Mouse (Mus musculus): ENCODE results near the gene Prr13. TPM values are rescaled to one million over a fixed set of nuclear protein-coding genes. Genes with fewer than 3 reads are reported as not detected.

Gene Prr13
- total RNA-seq (2021): 10 to 100 TPM; 35.8 to 42.0 TPM

DNA sequence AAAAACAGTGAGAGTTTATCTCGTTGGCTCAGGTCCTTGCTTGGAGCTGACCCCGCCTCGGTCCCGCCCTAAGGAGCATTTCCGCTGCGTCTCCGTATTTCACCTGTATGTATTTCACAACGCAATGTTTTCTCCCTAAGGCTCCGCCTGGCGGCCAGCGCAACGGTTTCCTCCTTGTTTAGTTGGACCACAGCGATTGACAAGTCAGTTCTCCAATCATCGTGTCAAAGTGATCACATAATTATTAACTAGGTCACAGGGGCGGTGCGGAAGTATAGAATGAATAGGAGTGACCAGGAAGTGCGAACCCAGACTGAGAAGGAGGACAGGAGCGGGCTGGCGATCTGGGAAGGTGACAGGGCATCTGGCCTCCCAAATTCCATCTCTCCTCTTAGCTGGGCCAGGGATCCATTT, at the start of gene Prr13:
Prr13 (plus strand) TSS at position 125 of the 414 bp plus-strand sequence.
- intact Hi-C loops (cut with DNase I): no loop called here
- DNase-seq (ENCODE audit: low spot score in 2 of 2): peak; percentile 92 to 95

DNA sequence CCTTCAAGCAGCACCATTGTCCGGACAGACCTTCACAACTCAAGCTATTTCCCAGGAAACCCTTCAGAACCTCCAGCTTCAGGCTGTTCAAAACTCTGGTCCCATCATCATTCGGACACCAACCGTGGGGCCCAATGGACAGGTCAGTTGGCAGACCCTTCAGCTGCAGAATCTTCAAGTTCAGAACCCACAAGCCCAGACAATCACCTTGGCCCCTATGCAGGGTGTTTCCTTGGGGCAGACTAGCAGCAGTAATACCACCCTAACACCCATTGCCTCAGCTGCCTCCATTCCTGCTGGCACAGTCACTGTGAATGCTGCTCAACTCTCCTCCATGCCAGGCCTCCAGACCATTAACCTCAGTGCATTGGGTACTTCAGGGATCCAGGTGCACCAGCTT, 49.5 kb upstream of the Prr13 start:
- no peak for DNase-seq (ENCODE audit: low spot score in 2 of 2)
- intact Hi-C loops (cut with DNase I): no loop called here

DNA sequence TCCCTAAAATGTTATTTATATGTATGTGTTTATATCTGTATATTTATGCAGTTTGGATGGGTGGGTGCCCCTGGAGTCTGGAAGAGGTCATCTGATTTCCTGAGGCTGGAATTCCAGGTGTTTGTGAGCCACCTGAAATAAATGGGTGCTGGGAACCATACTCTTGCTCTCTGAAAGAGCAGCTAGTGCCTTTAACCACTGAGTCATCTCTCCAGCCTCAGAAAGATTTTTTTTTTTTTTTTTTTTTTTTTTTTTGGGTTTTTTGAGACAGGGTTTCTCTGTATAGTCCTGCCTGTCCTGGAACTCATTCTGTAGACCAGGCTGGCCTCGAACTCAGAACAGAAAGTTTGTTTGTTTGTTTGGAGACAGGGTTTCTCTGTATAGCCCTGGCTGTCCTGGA, 47.8 kb upstream of the Prr13 start:
- no peak for DNase-seq (ENCODE audit: low spot score in 2 of 2)
- intact Hi-C loops (cut with DNase I): no loop called here

DNA sequence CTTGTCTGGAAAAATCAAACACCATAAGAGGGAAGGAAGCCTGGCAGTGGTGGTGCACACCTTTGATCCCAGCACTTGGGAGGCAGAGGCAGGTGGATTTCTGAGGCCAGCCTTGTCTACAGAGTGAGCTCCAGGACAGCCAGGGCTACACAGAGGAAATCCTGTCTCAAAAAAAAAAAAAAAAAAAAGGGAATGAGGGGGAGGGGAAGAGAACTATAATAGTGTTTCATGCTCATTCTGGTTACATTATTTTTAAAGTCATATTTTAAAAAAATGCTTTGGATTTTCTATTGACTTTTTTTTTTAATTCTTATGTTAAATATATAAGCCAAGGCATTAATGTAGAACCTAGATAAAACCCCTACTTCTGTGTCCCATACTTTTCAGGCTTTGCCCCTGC, 45.1 kb upstream of the Prr13 start:
- intact Hi-C loops (cut with DNase I): no loop called here
- no peak for DNase-seq (ENCODE audit: low spot score in 2 of 2)

DNA sequence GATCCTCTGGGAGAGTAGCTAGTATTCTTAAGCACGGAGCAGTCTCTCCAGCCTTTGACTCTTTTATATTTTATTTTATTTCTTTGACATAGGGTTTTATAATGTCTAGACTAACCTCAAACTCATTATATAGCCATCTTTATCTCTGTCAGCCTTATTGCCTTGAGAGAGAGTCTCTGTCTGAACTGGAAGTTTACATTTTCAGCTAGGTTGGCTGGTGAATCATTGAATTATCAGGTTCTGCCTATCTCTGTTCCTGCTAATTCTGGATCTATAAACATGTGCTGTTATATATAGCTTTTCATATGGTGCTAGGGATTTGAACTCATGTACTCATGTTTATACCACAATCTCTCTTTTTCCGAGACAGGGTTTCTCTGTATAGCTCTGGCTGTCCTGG, 41.3 kb upstream of the Prr13 start:
- no peak for DNase-seq (ENCODE audit: low spot score in 2 of 2)
- intact Hi-C loops (cut with DNase I): no loop called here

DNA sequence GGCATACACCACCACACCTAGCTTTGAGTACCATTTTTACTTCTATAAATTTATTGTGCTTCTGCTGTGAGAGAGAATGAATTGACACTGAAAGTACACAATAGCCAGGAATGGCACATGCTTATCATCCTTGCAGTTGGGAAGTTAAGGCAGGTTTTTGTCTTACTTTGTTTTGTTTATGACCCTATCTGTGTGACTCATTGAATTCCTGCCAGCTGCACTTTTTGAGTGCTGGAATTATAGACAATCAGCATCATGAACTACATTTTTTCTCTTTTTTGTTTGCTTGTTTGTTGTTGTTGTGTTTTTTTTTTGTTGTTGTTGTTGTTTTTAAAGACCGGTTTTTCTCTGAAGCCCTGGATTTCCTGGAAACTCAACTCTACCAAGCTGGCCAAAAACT, 37.8 kb upstream of the Prr13 start:
- no peak for DNase-seq (ENCODE audit: low spot score in 2 of 2)
- intact Hi-C loops (cut with DNase I): loop anchor here (1.0 kb wide), 1 partner anchor 40 kb away; no protein-coding TSS in a partner anchor

DNA sequence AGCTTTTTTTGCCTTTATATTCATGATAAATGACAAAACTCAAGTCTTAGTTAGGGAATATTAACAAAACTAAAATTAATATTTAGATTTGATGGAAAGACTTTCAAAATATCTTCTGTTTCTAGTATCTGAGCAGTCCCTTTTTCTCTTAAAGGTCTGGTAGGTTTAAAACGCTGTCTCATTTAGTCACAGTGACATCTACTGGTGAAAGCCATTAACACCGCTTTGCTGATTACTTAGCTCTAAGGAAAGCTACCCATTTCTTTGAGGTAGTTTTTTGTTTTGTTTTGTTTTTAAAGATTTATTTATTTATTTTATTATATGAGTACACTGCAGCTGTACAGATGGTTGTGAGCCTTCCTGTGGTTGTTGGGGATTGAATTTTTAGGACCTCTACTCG, 37.4 kb upstream of the Prr13 start:
- intact Hi-C loops (cut with DNase I): loop anchor here (1.0 kb wide), 1 partner anchor 40 kb away; no protein-coding TSS in a partner anchor
- peak in 1 of 2 experiments; percentile 62 for DNase-seq (ENCODE audit: low spot score in 2 of 2)

DNA sequence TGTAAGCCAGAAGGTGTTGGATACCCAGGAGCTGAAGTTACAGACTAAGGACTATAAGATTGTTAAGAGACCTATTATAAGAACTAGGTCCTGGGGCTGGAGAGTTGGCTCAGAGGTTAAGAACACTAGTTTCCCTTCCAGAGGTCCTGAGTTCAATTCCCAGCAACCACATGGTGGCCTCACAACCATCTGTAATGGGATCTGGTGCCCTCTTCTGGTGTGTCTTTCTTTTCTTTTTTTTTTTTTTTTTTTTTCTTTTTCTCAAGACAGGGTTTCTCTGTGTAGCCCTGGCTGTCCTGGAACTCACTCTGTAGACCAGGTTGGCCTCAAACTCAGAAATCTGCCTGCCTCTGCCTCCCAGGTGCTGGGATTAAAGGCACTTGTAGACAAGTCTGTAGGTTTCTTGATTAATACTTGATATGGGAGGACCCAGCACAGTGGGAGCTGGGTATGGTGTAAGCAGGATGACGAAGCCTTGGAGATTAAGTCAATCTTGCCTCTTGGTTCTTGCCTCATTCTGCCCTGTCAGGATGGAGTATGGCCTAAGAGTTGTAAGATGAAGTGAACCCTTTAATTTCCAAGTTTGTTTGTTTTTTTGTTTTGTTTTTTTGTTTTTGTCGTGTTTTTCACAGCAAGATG, 35.1 kb upstream of the Prr13 start:
- intact Hi-C loops (cut with DNase I): no loop called here

DNA sequence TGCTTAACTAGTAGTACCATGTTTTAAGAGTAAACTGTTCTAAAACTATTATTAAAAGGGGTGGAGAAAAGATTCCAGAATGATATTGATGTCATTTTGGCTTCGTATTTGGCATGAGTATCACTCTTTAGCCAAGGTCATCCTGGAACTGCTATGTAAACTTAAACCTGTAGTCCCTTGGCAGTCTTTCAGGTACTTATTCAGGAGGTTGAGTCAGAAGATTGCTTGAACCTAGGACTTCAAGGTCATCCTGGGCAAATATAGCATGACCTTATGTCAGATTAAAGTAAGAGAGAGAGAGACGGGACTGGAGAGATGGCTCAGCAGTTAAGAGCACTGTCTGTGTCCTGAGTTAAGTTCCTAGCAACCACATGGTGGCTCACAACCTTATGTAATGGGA, 34.2 kb upstream of the Prr13 start:
- intact Hi-C loops (cut with DNase I): no loop called here
- no peak for DNase-seq (ENCODE audit: low spot score in 2 of 2)

More for the DNA sequence above, 35.1 kb upstream of the Prr13 start:
- no peak for DNase-seq (ENCODE audit: low spot score in 2 of 2)

DNA sequence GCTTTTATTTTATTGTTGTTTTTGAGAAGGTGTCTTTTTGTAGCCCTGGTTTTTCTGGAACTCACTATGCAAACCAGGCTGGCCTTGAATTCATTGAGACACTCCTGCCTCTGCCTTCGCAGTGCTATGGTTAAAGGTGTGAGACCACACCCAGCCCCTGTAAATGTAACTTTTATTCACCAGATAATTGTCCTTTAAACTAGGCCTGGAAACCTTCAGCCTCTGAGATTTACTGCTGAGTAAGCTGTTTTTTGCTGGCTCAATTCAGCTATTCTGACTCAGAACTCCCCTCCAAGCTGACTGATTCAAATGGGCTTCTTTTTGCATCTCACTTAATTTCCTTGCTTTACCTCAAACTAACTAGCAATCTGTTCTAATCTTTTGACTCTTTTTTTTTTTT, 31.9 kb upstream of the Prr13 start:
- intact Hi-C loops (cut with DNase I): no loop called here

DNA sequence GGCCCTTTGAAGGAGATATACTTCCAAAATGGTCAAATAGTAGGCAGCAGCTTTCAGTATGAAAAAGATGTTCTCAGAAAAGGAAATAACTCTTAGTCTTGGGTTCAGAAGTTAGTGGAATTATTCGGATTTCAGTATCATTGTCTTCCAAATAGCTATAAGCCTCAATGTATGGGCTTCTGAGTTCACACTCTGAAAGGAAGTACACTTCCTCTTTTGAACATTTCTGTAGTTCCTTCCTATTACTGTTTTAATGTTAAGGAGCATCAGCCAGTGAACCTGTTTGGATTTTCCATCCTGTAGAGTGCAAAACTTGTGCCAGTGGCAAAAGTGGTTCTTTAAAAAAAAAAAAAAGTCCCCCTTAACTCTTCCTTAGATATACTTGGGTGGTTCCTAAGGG, 26.8 kb upstream of the Prr13 start:
- no peak for DNase-seq (ENCODE audit: low spot score in 2 of 2)
- intact Hi-C loops (cut with DNase I): no loop called here

More for the DNA sequence above, 31.9 kb upstream of the Prr13 start:
- DNase-seq (ENCODE audit: low spot score in 2 of 2): no peak

DNA sequence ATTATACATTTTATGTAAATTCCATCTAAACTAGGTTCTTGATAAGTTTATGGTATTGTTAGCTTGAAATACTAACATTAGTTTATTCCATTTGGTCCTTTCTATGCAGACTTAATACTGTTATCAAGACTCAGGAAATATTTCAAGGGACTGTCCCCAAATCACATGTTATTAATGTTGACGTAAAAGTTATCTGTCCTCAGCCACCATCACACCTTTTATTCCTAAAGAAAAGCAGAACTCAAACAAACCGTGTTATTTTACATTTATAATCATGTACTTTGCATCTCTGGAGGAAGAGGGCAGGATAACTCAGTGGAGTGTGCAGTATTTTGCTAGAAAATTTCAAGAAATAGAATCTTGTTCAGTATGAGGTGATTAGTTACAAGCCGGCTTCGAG, 25.7 kb upstream of the Prr13 start:
- DNase-seq (ENCODE audit: low spot score in 2 of 2): no peak
- intact Hi-C loops (cut with DNase I): no loop called here

DNA sequence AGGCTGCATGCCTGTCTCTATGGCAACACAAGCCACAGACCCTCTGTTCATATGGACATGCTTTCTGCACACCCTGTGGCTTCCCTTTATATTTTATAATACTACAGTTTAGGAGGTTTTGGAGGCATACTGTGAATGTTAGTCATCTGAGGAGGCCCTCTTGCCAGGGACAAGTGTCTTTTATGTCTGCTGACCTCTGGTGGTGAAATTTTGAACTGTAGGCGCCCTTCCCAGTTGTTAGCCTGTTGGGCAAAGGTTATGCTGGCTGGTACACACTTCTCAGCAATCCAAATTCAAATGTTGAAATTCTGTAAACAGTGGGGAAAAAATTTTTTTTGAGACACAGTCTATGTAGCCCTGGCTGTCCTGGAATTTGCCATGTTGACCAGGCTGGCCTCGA, 16.3 kb upstream of the Prr13 start:
- intact Hi-C loops (cut with DNase I): no loop called here

DNA sequence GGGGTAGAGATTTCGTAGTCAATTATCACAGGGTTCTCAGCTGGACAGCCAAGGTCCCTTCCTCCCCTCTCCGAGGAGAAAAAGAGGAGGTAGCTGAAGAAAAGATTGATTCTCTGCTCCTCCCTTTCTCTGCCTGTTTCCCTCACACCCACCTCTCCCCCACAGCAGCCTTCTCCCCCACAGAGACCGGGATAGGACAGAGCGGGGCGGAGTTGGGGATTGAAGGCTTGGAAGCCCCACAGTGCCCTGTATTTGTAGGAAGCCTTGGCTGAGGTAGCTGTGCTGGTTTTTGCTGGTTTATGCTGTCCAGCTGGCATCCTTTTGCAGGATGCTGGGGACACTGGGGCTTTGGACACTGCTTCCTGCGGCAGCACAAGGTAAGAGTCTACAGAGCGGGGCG, 13.7 kb upstream of the Prr13 start, which contains the start of gene Amhr2:
Amhr2 (plus strand) TSS at position 222 of the 400 bp plus-strand sequence.
- DNase-seq (ENCODE audit: low spot score in 2 of 2): no peak
- intact Hi-C loops (cut with DNase I): loop anchor here (2.0 kb wide), 1 partner anchor 64 kb away; no protein-coding TSS in a partner anchor

More for the DNA sequence above, 16.3 kb upstream of the Prr13 start:
- peak; percentile 77 to 85 for DNase-seq (ENCODE audit: low spot score in 2 of 2)

DNA sequence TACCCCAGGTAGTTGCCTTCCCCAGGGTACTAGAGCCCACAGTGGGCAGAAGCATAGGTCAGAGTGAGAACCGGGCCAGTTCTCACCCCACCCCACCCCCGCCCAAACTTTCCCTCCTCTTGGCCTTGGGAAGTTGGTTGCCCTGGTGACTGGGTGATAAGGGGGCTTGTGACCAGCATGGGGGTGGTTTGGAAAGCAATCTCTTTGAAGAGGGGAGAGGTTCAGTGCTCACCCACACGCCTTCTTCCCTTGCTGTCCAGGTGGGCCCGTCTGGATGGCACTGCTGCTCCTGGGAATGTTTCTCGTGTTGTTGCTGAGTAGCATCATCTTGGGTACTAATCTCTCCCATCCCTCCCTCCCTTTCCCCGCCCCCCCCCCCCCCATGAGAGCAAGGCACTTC, 12.4 kb upstream of the Prr13 start:
- intact Hi-C loops (cut with DNase I): no loop called here
- no peak for DNase-seq (ENCODE audit: low spot score in 2 of 2)

DNA sequence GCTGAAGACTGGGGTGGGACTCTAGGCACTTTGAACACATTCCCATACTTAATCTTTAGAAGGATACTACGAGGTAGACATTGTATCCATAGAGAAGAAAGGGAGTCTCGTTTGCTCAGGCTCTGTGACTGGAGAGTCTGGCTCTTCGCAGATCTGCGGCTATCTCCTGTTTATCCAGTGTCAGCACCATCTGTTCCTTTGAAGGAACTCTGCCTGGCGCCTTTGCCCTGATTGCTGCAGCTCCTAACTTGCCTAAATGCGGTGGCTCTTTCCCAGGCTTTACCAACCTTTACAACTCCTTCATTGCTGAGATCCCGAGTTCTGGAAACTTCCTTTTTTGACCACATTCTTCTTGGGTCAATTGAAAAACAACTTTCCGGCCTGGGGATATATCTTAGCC, 9.5 kb upstream of the Prr13 start:
- intact Hi-C loops (cut with DNase I): no loop called here
- no peak for DNase-seq (ENCODE audit: low spot score in 2 of 2)

DNA sequence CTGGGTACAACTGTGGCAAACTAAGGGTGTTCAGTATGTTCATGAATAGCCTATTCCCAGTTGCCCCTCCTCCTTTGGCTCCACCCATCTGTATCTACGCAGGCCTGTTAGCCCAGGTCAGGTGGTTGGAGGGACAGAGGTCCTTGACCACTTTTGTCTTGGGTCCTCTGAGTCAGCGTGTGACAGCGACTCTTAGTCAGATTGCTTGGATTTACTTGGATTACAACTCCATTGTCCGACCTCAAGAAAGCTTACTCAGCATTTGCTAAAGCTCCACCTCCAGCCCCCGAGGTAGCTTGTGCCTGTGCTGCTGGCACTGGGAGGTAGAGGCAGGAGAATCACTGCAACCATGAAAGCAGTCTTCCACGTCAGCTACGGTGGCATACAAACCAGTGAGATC, 7.9 kb upstream of the Prr13 start:
- intact Hi-C loops (cut with DNase I): no loop called here
- no peak for DNase-seq (ENCODE audit: low spot score in 2 of 2)

DNA sequence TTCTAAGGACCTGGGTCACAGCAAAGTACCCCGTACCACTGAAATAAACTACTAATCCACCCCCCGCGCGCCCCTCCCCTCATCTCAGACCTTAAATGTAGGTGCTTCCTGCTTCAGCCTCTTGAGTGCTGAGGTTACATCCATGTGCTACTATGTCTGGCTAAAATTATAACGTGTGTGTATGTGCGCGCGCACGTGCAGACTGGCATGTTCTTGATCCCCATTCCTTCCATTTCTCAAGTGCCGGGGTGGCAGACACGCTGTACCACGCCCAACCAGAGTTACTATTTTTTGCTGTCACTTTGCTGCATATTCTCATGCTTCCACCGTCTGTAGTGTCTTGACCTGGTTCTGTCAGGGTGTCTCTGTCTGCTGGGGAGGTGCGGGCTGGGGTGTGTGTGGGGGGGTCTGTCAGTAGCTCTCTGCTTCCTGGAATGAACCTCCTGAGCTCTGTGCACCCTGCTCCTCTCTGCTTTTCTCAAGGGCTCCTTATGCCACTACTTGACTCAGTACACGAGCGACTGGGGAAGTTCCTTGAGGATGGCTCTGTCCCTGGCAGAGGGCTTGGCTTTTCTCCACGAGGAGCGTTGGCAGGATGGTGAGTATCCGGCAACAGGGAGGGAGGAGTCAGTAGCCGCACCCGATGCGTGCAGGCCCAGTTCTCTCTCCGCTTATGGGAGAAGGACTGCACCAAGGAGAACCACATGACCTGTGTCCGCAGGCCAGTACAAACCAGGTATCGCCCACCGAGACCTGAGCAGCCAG, 7.0 kb upstream of the Prr13 start:
- DNase-seq (ENCODE audit: low spot score in 2 of 2): peak in 1 of 2 experiments; percentile 15
- intact Hi-C loops (cut with DNase I): no loop called here

DNA sequence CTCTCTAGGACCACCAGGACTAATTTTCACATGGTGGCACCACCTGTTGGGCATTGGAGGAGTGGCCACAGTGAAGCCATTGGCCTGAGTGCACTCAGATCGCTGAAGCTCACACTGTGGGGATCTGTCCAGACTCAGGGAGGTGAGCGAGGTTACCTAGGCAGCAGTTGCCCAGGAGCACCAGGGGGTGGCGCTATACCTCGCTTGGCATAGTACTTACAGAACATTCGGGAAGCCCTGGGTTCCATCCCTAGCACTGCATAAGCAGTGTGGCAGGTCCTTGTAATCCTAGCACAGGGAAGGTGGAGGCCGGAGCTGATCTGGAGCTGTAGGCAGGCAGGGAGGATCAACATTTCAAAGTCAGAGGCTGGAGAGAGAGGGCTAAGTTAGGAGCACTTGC, 2.8 kb upstream of the Prr13 start:
- intact Hi-C loops (cut with DNase I): no loop called here
- no peak for DNase-seq (ENCODE audit: low spot score in 2 of 2)

DNA sequence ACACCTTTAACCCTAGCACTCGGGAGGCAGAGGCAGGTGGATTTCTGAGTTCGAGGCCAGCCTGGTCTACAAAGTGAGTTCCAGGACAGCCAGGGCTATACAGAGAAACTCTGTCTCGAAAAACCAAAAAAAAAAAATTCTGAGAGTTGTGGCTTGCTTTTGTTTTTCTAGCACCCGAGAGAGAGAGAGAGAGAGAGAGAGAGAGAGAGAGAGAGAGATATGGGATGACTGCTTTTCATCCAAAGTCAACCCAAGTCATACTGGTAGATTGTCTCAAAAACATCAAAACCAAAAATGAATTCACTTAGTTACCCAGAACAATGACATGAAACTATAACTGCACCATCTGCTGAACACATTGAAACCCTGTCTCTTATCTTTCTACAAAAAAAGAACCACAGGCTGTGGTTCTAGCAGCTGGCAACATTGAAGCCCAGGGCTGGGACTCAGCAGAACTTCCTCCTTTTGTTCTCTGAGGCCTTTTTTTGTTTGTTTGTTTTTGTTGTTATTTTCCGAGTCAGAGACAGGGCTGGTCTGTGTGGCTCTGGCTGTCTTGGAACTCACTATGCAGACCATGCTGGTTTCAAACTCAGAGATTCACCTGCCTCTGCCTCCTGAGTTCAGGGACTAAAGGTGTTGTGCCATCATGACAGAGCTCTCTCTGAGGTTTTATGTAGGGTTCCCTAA, 635 bp upstream of the Prr13 start:
- intact Hi-C loops (cut with DNase I): no loop called here
- no peak for DNase-seq (ENCODE audit: low spot score in 2 of 2)

DNA sequence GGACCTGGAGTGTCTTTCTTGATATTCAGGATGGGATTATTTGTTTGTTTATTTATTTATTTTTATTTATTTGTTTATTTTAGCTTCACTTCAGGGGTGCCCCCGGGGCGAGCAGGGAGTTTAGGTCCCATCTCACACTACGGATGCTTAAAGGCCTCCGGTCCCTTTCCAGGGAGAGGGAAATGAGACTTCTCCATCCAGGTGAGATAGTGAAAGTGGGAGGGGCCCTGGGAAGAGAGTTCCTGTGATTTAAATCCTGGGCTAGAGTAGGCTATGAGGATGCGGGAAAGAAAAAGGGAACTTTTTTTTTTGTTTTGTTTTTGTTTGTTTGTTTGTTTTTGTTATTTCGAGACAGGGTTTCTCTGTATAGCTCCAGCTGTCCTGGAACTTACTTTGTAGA, 553 bp downstream of the Prr13 start:
- intact Hi-C loops (cut with DNase I): no loop called here
- no peak for DNase-seq (ENCODE audit: low spot score in 2 of 2)
